9 mouse cellular contexts compared by ENCODE assay signal in genomic region chr10:80050885-80051617, GRCm38 (mm10). TPM values are rescaled to one million over a fixed set of nuclear protein-coding genes. Genes with fewer than 3 reads are reported as not detected.
A peak's percentile ranks its signal among the peaks of the same experiment; 100 is the strongest.
DNase-seq lines count a peak whose midpoint lies in the region; ATAC-seq lines count a peak whose summit lies in the region.
"Had no signal": no experiment of that assay in that cellular context is flagged by ENCODE, and none has a peak within 500 bp of the region (broad histone marks: within the 10 kb centered on the region; RNA-seq: fewer than 3 reads in every experiment).

No protein-coding gene starts in this region.

- H3K9me3 ChIP-seq in heart, embryonic 16.5 days (replicated peaks; ENCODE audit: control insufficient read depth, low read length): no peaks in the 10 kb centered on the region
- H3K9me3 ChIP-seq in embryonic facial prominence, embryonic 15.5 days (replicated peaks): no peaks in the 10 kb centered on the region
- H3K9me3 ChIP-seq in limb, embryonic 13.5 days: no peaks in the 10 kb centered on the region

- H3K27ac ChIP-seq in heart, embryonic 16.5 days (ENCODE audit: low read length): peak overlapping the region; percentile 80
- H3K27ac ChIP-seq in embryonic facial prominence, embryonic 15.5 days (replicated peaks): peak overlapping the region; percentile 51
- H3K27ac ChIP-seq in limb, embryonic 13.5 days: peak overlapping the region; percentile 28; the same call in 1 of the 2 replicates

- 49% methylated on average over 15 of the region's 15 CpGs for WGBS in heart, embryonic 16.5 days
- WGBS in embryonic facial prominence, embryonic 15.5 days: 30% methylated on average over 15 of the region's 15 CpGs
- 36% methylated on average over 15 of the region's 15 CpGs for WGBS in limb, embryonic 13.5 days

- no peak for DNase-seq in heart, adult 11 months
- peak; percentile 98 for DNase-seq in ES-CJ7 (ENCODE audit: low read depth, low spot score)
- no peak for DNase-seq in embryo, embryonic 10.5 days (ENCODE audit: low spot score)
- DNase-seq in natural killer cell, adult 2 months (ENCODE audit: low spot score in 2 of 2): no peak
- no peak for DNase-seq in gastrocnemius, adult 18-20 months (ENCODE audit: low spot score)
- DNase-seq: cerebellum, postnatal 25 days had no signal

- H3K4me3 ChIP-seq in heart, embryonic 16.5 days (ENCODE audit: low read length): no peak overlapping the region
- no peak overlapping the region for H3K4me3 ChIP-seq in embryonic facial prominence, embryonic 15.5 days (replicated peaks)
- no peak overlapping the region for H3K4me3 ChIP-seq in limb, embryonic 13.5 days

- no peak for ATAC-seq in heart, embryonic 16.5 days (replicated peaks; ENCODE audit: extremely low read depth, insufficient read depth, low FRiP score)
- no peak for ATAC-seq in embryonic facial prominence, embryonic 15.5 days (ENCODE audit: insufficient number of reproducible peaks, low FRiP score, low TSS enrichment, low read depth)
- ATAC-seq in limb, embryonic 13.5 days (ENCODE audit: low FRiP score, low read depth): no peak

- H3K4me2 ChIP-seq in heart, embryonic 16.5 days (ENCODE audit: low read depth, low read length): no peak overlapping the region
- H3K4me2 ChIP-seq in embryonic facial prominence, embryonic 15.5 days (replicated peaks): no peak overlapping the region
- H3K4me2 ChIP-seq in limb, embryonic 13.5 days (replicated peaks): no peak overlapping the region

- peak overlapping the region; percentile 35 for H3K9ac ChIP-seq in heart, embryonic 16.5 days (ENCODE audit: low read length)
- H3K9ac ChIP-seq in embryonic facial prominence, embryonic 15.5 days: no peak overlapping the region
- H3K9ac ChIP-seq in limb, embryonic 13.5 days: peak overlapping the region; percentile 25; the same call in 1 of the 2 replicates

- H3K4me1 ChIP-seq in heart, embryonic 16.5 days (ENCODE audit: control insufficient read depth, insufficient read depth, low read length): peaks cover 39% of the 10 kb centered on the region
- peaks cover 53% of the 10 kb centered on the region for H3K4me1 ChIP-seq in embryonic facial prominence, embryonic 15.5 days
- H3K4me1 ChIP-seq in limb, embryonic 13.5 days: peaks cover 40% of the 10 kb centered on the region

- H3K27me3 ChIP-seq in heart, embryonic 16.5 days (ENCODE audit: control insufficient read depth, insufficient read depth, low read length): no peaks in the 10 kb centered on the region
- no peaks in the 10 kb centered on the region for H3K27me3 ChIP-seq in embryonic facial prominence, embryonic 15.5 days
- no peaks in the 10 kb centered on the region for H3K27me3 ChIP-seq in limb, embryonic 13.5 days

- H3K36me3 ChIP-seq in heart, embryonic 16.5 days (ENCODE audit: control insufficient read depth, insufficient read depth): 0 out of 2 replicates have a peak, but pooled peaks cover 2% of the 10 kb centered on the region
- 0 out of 2 replicates have a peak, but pooled peaks cover 7% of the 10 kb centered on the region for H3K36me3 ChIP-seq in embryonic facial prominence, embryonic 15.5 days
- peaks cover 9% of the 10 kb centered on the region for H3K36me3 ChIP-seq in limb, embryonic 13.5 days

RNA-seq across cellular contexts. Expression of gene Gpx4, which starts 4.1 kb away (rescaled TPM):
- polyA plus RNA-seq in heart, embryonic 16.5 days (2015; fragmentation: Nextera tagmentation; extraction: Ambion mirVana): 668 and 748 TPM in 2 replicates
- polyA plus RNA-seq in embryonic facial prominence, embryonic 15.5 days (2015; fragmentation: Nextera tagmentation; extraction: Ambion mirVana): 503 and 528 TPM in 2 replicates
- 462 and 477 TPM in 2 replicates for polyA plus RNA-seq in limb, embryonic 13.5 days (2015; fragmentation: Nextera tagmentation; extraction: Ambion mirVana)
- 100 to 1,000 TPM; 631 to 739 TPM for total RNA-seq in gastrocnemius, adult 18-20 months (2021)

RNA-seq across cellular contexts. Expression of gene Polr2e, which starts 11.5 kb away (rescaled TPM):
- polyA plus RNA-seq in heart, embryonic 16.5 days (2015; fragmentation: Nextera tagmentation; extraction: Ambion mirVana): 136 and 144 TPM in 2 replicates
- polyA plus RNA-seq in embryonic facial prominence, embryonic 15.5 days (2015; fragmentation: Nextera tagmentation; extraction: Ambion mirVana): 218 and 221 TPM in 2 replicates
- 244 and 254 TPM in 2 replicates for polyA plus RNA-seq in limb, embryonic 13.5 days (2015; fragmentation: Nextera tagmentation; extraction: Ambion mirVana)
- 10 to 100 TPM; 44.3 to 46.2 TPM for total RNA-seq in gastrocnemius, adult 18-20 months (2021)

RNA-seq across cellular contexts. Expression of gene Arhgap45, which starts 34.6 kb away (rescaled TPM):
- 10.9 and 17.7 TPM in 2 replicates for polyA plus RNA-seq in heart, embryonic 16.5 days (2015; fragmentation: Nextera tagmentation; extraction: Ambion mirVana)
- 5.1 and 6.2 TPM in 2 replicates for polyA plus RNA-seq in embryonic facial prominence, embryonic 15.5 days (2015; fragmentation: Nextera tagmentation; extraction: Ambion mirVana)
- 7.3 and 7.6 TPM in 2 replicates for polyA plus RNA-seq in limb, embryonic 13.5 days (2015; fragmentation: Nextera tagmentation; extraction: Ambion mirVana)
- 1 to 10 TPM in 1 of 2 experiments, under 1 TPM in 1; 0.75 to 1.3 TPM for total RNA-seq in gastrocnemius, adult 18-20 months (2021)

RNA-seq across cellular contexts. Expression of gene Sbno2, which starts 54.3 kb away (rescaled TPM):
- 11.7 and 13.5 TPM in 2 replicates for polyA plus RNA-seq in heart, embryonic 16.5 days (2015; fragmentation: Nextera tagmentation; extraction: Ambion mirVana)
- polyA plus RNA-seq in embryonic facial prominence, embryonic 15.5 days (2015; fragmentation: Nextera tagmentation; extraction: Ambion mirVana): 19.4 and 19.8 TPM in 2 replicates
- 13.5 and 15.2 TPM in 2 replicates for polyA plus RNA-seq in limb, embryonic 13.5 days (2015; fragmentation: Nextera tagmentation; extraction: Ambion mirVana)
- 1 to 10 TPM; 5.4 to 5.9 TPM for total RNA-seq in gastrocnemius, adult 18-20 months (2021)

RNA-seq across cellular contexts. Expression of gene Abca7, which starts 54.8 kb away (rescaled TPM):
- 3.2 TPM in 2 replicates for polyA plus RNA-seq in heart, embryonic 16.5 days (2015; fragmentation: Nextera tagmentation; extraction: Ambion mirVana)
- 3.7 and 4.0 TPM in 2 replicates for polyA plus RNA-seq in embryonic facial prominence, embryonic 15.5 days (2015; fragmentation: Nextera tagmentation; extraction: Ambion mirVana)
- polyA plus RNA-seq in limb, embryonic 13.5 days (2015; fragmentation: Nextera tagmentation; extraction: Ambion mirVana): 1.8 and 1.9 TPM in 2 replicates
- 1 to 10 TPM; 6.6 to 7.6 TPM for total RNA-seq in gastrocnemius, adult 18-20 months (2021)

Comparison
In these comparisons a context has a peak if more than half of its experiments do, and no peak if none do; other contexts are left out.
1. H3K27ac ChIP-seq: peak in every context shown above with its lines; median percentile 80 in heart, embryonic 16.5 days; 51 in embryonic facial prominence, embryonic 15.5 days; 28 in limb, embryonic 13.5 days.